Mouse (Mus musculus) WW6 (cell line): ENCODE measurements at regions not wholly inside any gene's neighbourhood (a gene's known extent, or its start where the extent isn't known, plus 50 kb on each side); places are given as distances from the start of the nearest gene placed in this dataset.

Experiments
- DNase-seq: peaks from one replicate; pipeline ENCODE4 v3.0.0-alpha.2; 2013; ENCODE audit warnings: low read depth, low spot score

DNA sequence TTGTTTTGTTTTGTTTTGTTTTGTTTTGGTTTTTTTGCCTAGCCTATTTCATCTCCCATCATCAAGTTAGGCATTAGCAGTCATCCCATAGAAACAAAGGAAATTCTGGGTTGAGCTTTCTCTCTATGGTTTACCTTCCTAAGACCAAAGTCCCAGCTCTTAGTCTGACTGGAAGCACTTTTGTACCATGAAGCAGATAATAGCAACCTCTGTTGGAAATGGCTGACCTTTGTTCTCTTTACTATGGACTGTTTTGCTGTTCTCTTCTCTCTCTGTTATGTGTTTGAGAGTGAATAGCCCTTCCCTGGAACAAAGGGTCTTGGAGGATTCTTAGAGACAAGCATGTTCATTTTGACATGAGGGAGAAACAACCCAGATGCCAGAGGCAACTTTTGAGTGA is 1681.7 kb upstream of the 5930422O12Rik start:
- no peak for DNase-seq

DNA sequence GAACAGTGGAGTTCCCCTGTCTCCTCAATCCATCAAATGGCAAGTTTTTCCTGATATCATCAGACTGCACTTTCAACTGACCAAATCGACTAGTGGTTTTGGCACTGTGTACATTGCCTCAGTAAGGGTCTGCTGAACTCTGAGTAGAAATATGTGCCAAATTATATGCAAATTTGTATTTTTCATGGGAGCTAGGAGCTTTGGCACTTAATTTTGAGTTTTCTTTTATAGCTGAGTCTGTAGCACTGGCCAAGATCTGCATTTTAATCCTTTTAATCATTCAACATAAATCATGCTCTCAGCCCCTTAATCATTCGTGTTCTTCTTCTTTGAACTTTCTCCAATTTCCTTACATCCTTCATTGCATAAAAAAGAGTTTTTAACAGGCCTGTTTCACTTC is 1678.5 kb upstream of the 5930422O12Rik start:
- DNase-seq: no peak

DNA sequence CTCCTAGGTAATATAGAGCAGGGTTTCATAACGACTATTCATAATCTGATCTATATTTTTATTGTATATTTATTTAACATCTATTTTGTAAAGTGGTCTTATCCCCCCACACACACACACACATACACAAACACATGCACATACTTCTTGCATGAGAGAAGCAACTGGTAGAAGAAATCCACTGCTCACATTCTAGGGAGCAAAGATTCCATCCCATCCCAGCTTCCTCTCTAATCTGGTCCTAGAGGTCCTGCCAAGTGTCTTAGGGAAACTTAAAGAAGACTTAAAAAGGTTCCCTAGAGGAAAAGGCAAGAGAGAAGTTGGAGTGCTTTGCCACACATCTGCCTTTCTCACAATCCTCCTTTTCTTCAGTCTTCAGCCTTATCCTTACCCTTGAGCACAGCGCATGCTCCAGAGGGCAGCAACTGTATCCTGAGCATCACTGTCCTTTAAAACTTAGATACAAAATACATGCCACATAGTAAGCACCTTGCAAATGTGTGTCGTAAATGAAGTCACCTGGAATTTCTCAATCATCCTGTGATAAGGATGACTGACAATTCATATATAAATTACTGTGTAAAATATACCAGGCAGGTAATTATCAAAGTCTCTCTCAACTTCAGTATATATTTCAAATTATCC is 1677.9 kb upstream of the 5930422O12Rik start:
- DNase-seq: no peak

DNA sequence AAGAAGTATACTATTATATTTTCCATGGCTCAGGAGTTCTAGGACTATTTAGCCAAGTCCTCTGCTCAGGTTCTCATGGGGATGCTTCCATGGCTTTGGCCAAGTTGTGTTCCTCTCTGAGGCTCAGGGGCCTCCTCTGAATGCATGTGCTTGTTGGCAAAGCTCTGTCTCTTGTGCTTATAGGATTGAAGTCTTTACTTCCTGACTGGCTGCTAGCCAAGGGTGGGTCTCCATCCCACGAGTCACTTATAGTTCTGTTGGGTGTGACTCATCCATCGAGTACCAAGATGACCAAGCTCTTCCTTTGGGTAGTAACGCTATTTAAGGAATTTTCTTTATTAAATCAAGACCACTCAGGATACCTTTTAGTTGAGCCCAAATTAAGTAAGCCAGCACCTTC is 1672.8 kb upstream of the 5930422O12Rik start:
- no peak for DNase-seq

DNA sequence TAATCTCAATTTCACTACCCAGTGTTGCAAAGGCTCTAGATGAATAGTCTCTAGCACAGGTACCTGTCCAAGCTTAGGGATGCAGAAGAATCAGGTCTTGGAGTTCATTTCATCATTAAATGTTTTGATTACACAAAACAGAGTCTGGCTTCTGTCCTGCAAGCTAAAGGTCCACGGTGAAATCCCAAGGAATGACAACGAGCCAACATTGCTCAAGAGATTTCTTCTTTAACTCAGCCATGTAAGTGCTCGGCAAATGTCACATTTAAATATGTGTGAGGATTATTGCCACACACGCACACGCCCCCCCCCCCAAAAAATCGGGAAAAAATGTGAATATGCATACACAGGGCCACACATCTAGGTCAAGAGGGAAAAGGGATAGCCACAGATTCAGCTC is 1666.4 kb upstream of the 5930422O12Rik start:
- DNase-seq: no peak
